Mouse (Mus musculus): Measurements from ENCODE around the gene Dimt1. TPM values are rescaled to one million over a fixed set of nuclear protein-coding genes. Genes with fewer than 3 reads are reported as not detected.
"Not testable (repeated sequence)": the region's sequence is repeated elsewhere in the genome, so short reads cannot be mapped to it uniquely, and the experiment has no call there.

Dimt1 gene
- 56.4 and 58.6 TPM in 2 replicates for polyA plus RNA-seq (2014; fragmentation: Nextera tagmentation; extraction: Ambion mirVana)

- Histone ChIP-seq H3K36me3 (ENCODE audit: control insufficient read depth, insufficient read depth, low read length) (peaks cover 3% of the 10 kb centered on the region), H3K27me3 (ENCODE audit: control insufficient read depth, insufficient read depth, low read length) (no peaks in the 10 kb centered on the region), H3K4me3 (ENCODE audit: low read depth, low read length) (peak within 1 kb of the TSS; percentile 89), H3K4me2 (ENCODE audit: low read depth, severe bottlenecking) (peak within 1 kb of the TSS; percentile 53), H3K9me3 (ENCODE audit: control insufficient read depth, low read length) (no peaks in the 10 kb centered on the region), H3K27ac (replicated peaks; ENCODE audit: low read depth, low read length) (peak within 1 kb of the TSS; percentile 80), H3K4me1 (ENCODE audit: control insufficient read depth, insufficient read depth, low read length) (no peaks in the 10 kb centered on the region), H3K9ac (ENCODE audit: low read length) (peak within 1 kb of the TSS; percentile 90)
- WGBS, result under 1% methylated on average over 64 of the region's 68 CpGs
- DNase-seq (ENCODE audit: low spot score) (peak; percentile 95), ATAC-seq (ENCODE audit: insufficient number of reproducible peaks, low FRiP score, low TSS enrichment, low read depth) (peak; percentile 98)
Observed at GRCm38 (mm10) chr13:106946594-106947540, at the start of gene Dimt1. Gene Dimt1, plus strand, starts transcription at chr13:106947127.

GRCm38 (mm10) chr13:106904637-106905036, 42.3 kb upstream of the Dimt1 start:
- no peak overlapping the region for H3K9ac ChIP-seq (ENCODE audit: low read length)
- DNase-seq (ENCODE audit: low spot score) (no peak), ATAC-seq (ENCODE audit: insufficient number of reproducible peaks, low FRiP score, low TSS enrichment, low read depth) (no peak)
- no peaks in the 10 kb centered on the region for H3K4me1 ChIP-seq (ENCODE audit: control insufficient read depth, insufficient read depth, low read length)
- WGBS, result 83% methylated on average over 3 of the region's 3 CpGs
- H3K4me2 ChIP-seq (ENCODE audit: low read depth, severe bottlenecking), result no peak overlapping the region
- no peaks in the 10 kb centered on the region for H3K27me3 ChIP-seq (ENCODE audit: control insufficient read depth, insufficient read depth, low read length)
- H3K36me3 ChIP-seq (ENCODE audit: control insufficient read depth, insufficient read depth, low read length), result peaks cover 11% of the 10 kb centered on the region
- no peak overlapping the region for H3K4me3 ChIP-seq (ENCODE audit: low read depth, low read length)
- H3K27ac ChIP-seq (replicated peaks; ENCODE audit: low read depth, low read length), result no peak overlapping the region
- H3K9me3 ChIP-seq (ENCODE audit: control insufficient read depth, low read length), result no peaks in the 10 kb centered on the region

- not testable (repeated sequence) for H3K9me3 ChIP-seq (ENCODE audit: control insufficient read depth, low read length); H3K4me1 ChIP-seq (ENCODE audit: control insufficient read depth, insufficient read depth, low read length); DNase-seq (ENCODE audit: low spot score); H3K9ac ChIP-seq (ENCODE audit: low read length); H3K27me3 ChIP-seq (ENCODE audit: control insufficient read depth, insufficient read depth, low read length); H3K4me2 ChIP-seq (ENCODE audit: low read depth, severe bottlenecking); H3K27ac ChIP-seq (replicated peaks; ENCODE audit: low read depth, low read length); ATAC-seq (ENCODE audit: insufficient number of reproducible peaks, low FRiP score, low TSS enrichment, low read depth); H3K4me3 ChIP-seq (ENCODE audit: low read depth, low read length)
- H3K36me3 ChIP-seq (ENCODE audit: control insufficient read depth, insufficient read depth, low read length), result peaks cover 15% of the 10 kb centered on the region
- WGBS, result 92% methylated on average over 6 of the region's 6 CpGs
Observed at GRCm38 (mm10) chr13:106905154-106905553, 41.8 kb upstream of the Dimt1 start.

- no peaks in the 10 kb centered on the region for H3K4me1 ChIP-seq (ENCODE audit: control insufficient read depth, insufficient read depth, low read length)
- no peaks in the 10 kb centered on the region for H3K27me3 ChIP-seq (ENCODE audit: control insufficient read depth, insufficient read depth, low read length)
- H3K4me3 ChIP-seq (ENCODE audit: low read depth, low read length), result no peak overlapping the region
- H3K27ac ChIP-seq (replicated peaks; ENCODE audit: low read depth, low read length), result no peak overlapping the region
- no peak overlapping the region for H3K4me2 ChIP-seq (ENCODE audit: low read depth, severe bottlenecking)
- WGBS, result 94% methylated on average over 4 of the region's 4 CpGs
- DNase-seq (ENCODE audit: low spot score) (no peak), ATAC-seq (ENCODE audit: insufficient number of reproducible peaks, low FRiP score, low TSS enrichment, low read depth) (no peak)
- no peaks in the 10 kb centered on the region for H3K9me3 ChIP-seq (ENCODE audit: control insufficient read depth, low read length)
- H3K9ac ChIP-seq (ENCODE audit: low read length), result no peak overlapping the region
- H3K36me3 ChIP-seq (ENCODE audit: control insufficient read depth, insufficient read depth, low read length), result peaks cover 16% of the 10 kb centered on the region
Observed at GRCm38 (mm10) chr13:106907273-106907672, 39.7 kb upstream of the Dimt1 start.

GRCm38 (mm10) chr13:106910096-106910495, 36.8 kb upstream of the Dimt1 start:
- no peak for ATAC-seq (ENCODE audit: insufficient number of reproducible peaks, low FRiP score, low TSS enrichment, low read depth)
- H3K4me1 ChIP-seq (ENCODE audit: control insufficient read depth, insufficient read depth, low read length), result no peaks in the 10 kb centered on the region
- H3K27ac ChIP-seq (replicated peaks; ENCODE audit: low read depth, low read length), result no peak overlapping the region
- H3K27me3 ChIP-seq (ENCODE audit: control insufficient read depth, insufficient read depth, low read length), result no peaks in the 10 kb centered on the region
- H3K9me3 ChIP-seq (ENCODE audit: control insufficient read depth, low read length), result no peaks in the 10 kb centered on the region
- H3K4me3 ChIP-seq (ENCODE audit: low read depth, low read length), result no peak overlapping the region
- H3K36me3 ChIP-seq (ENCODE audit: control insufficient read depth, insufficient read depth, low read length), result peaks cover 16% of the 10 kb centered on the region
- no peak overlapping the region for H3K4me2 ChIP-seq (ENCODE audit: low read depth, severe bottlenecking)
- no peak overlapping the region for H3K9ac ChIP-seq (ENCODE audit: low read length)
- WGBS, result 94% methylated on average over 10 of the region's 10 CpGs
- no peak for DNase-seq (ENCODE audit: low spot score)

- Histone ChIP-seq H3K9me3 (ENCODE audit: control insufficient read depth, low read length) (no peaks in the 10 kb centered on the region), H3K36me3 (ENCODE audit: control insufficient read depth, insufficient read depth, low read length) (peaks cover 7% of the 10 kb centered on the region), H3K4me3 (ENCODE audit: low read depth, low read length) (no peak overlapping the region), H3K9ac (ENCODE audit: low read length) (no peak overlapping the region), H3K4me2 (ENCODE audit: low read depth, severe bottlenecking) (no peak overlapping the region), H3K27ac (replicated peaks; ENCODE audit: low read depth, low read length) (no peak overlapping the region), H3K27me3 (ENCODE audit: control insufficient read depth, insufficient read depth, low read length) (no peaks in the 10 kb centered on the region), H3K4me1 (ENCODE audit: control insufficient read depth, insufficient read depth, low read length) (no peaks in the 10 kb centered on the region)
- ATAC-seq (ENCODE audit: insufficient number of reproducible peaks, low FRiP score, low TSS enrichment, low read depth) (no peak), DNase-seq (ENCODE audit: low spot score) (no peak)
- 29% methylated on average over 3 of the region's 3 CpGs for whole genome bisulfite sequencing
Observed at GRCm38 (mm10) chr13:106913125-106913736, 33.7 kb upstream of the Dimt1 start.

- DNase-seq (ENCODE audit: low spot score) (no peak), ATAC-seq (ENCODE audit: insufficient number of reproducible peaks, low FRiP score, low TSS enrichment, low read depth) (no peak)
- H3K4me1 ChIP-seq (ENCODE audit: control insufficient read depth, insufficient read depth, low read length), result no peaks in the 10 kb centered on the region
- H3K27ac ChIP-seq (replicated peaks; ENCODE audit: low read depth, low read length), result no peak overlapping the region
- H3K9me3 ChIP-seq (ENCODE audit: control insufficient read depth, low read length), result no peaks in the 10 kb centered on the region
- 94% methylated on average over 7 of the region's 7 CpGs for WGBS
- no peak overlapping the region for H3K9ac ChIP-seq (ENCODE audit: low read length)
- peaks cover 7% of the 10 kb centered on the region for H3K36me3 ChIP-seq (ENCODE audit: control insufficient read depth, insufficient read depth, low read length)
- H3K27me3 ChIP-seq (ENCODE audit: control insufficient read depth, insufficient read depth, low read length), result no peaks in the 10 kb centered on the region
- no peak overlapping the region for H3K4me3 ChIP-seq (ENCODE audit: low read depth, low read length)
- no peak overlapping the region for H3K4me2 ChIP-seq (ENCODE audit: low read depth, severe bottlenecking)
Observed at GRCm38 (mm10) chr13:106918322-106919050, 28.4 kb upstream of the Dimt1 start.

- not testable (repeated sequence) for H3K9me3 ChIP-seq (ENCODE audit: control insufficient read depth, low read length); H3K27ac ChIP-seq (replicated peaks; ENCODE audit: low read depth, low read length); H3K4me2 ChIP-seq (ENCODE audit: low read depth, severe bottlenecking); DNase-seq (ENCODE audit: low spot score); H3K9ac ChIP-seq (ENCODE audit: low read length); H3K4me1 ChIP-seq (ENCODE audit: control insufficient read depth, insufficient read depth, low read length); ATAC-seq (ENCODE audit: insufficient number of reproducible peaks, low FRiP score, low TSS enrichment, low read depth); H3K27me3 ChIP-seq (ENCODE audit: control insufficient read depth, insufficient read depth, low read length); H3K4me3 ChIP-seq (ENCODE audit: low read depth, low read length)
- 94% methylated on average over 3 of the region's 3 CpGs for WGBS
- peaks cover 11% of the 10 kb centered on the region for H3K36me3 ChIP-seq (ENCODE audit: control insufficient read depth, insufficient read depth, low read length)
Observed at GRCm38 (mm10) chr13:106925921-106926320, 21.0 kb upstream of the Dimt1 start.
